Mouse (Mus musculus) heart, postnatal 0 days (tissue): ENCODE measurements around the gene Ankrd55.

ENCODE experiments used
- CTCF ChIP-seq: IDR thresholded peaks from 2 replicates; pipeline ENCODE4 v1.5.1; 2016; ENCODE audit warnings: antibody characterized with exemption, control low read depth, low read depth
- EP300 ChIP-seq: IDR thresholded peaks from 2 replicates; pipeline ENCODE4 v1.6.1; 2016; ENCODE audit warnings: antibody characterized with exemption, low read depth

DNA sequence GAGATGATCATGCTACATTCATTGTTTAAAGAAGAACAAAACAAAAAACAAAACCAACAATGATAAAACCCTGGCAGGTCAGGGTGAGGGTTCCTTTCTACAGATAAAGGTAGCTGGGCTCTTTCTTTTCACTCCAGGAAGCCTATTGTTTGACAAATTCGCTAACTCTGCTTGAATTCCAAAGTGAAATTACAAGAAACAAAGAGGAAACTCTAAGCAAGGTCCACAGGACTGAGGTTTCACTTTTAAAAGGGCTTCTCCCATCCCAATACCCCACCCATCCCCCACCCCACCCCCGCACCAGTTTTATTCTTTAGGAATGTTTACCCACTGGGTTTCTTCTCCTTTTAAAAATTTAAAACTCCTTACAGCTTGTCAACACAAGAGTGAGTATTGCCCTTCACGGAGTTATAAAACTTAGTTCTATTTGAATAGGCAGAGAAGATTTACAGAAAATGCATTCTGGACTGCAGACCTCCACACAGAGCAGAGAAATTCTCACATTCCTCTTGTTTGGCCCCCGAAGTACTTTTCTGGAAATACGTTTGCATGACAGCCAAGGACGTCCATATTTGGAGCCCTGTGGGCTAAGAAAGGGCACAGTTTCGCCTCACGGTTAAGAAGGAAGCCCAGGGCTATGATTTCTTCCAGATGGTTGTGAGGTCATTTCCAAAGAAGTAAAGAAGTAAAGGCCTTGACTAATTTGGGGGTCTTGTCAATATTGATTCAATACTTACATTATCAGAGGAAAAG is 128.3 kb downstream of the Ankrd55 start:
- TF ChIP-seq EP300 (no peak), CTCF (no peak)
